Mouse (Mus musculus) CH12.LX (cell line): ENCODE data around the gene Gkap1.

Source experiments
- CTCF ChIP-seq, 2 experiments: IDR thresholded peaks in 1 of 2; conservative IDR thresholded peaks in 1 of 2; 2 replicates each; pipeline ENCODE4 v1.5.1; 2011 to 2012; ENCODE audit warnings: low read depth in 2 of 2, low read length in 2 of 2, improper control_type of control experiment in 1 of 2, inconsistent platforms in 1 of 2, mild to moderate bottlenecking in 1 of 2, moderate library complexity in 1 of 2
- EP300 ChIP-seq: IDR thresholded peaks from 2 replicates; pipeline ENCODE4 v1.6.1; 2011; ENCODE audit warnings: low read length, improper control_type of control experiment
- HCFC1 ChIP-seq: IDR thresholded peaks from 2 replicates; pipeline ENCODE4 v1.6.1; 2012; ENCODE audit warnings: low read depth, mild to moderate bottlenecking, inconsistent platforms, low read length, improper control_type of control experiment
- JUND ChIP-seq: conservative IDR thresholded peaks from 2 replicates; pipeline ENCODE4 v1.6.1; 2011; ENCODE audit warnings: low read depth, low read length, improper control_type of control experiment
- NELFE ChIP-seq: IDR thresholded peaks from 2 replicates; pipeline ENCODE4 v1.6.1; 2011; ENCODE audit warnings: low read depth, low read length, improper control_type of control experiment
- POLR2A ChIP-seq: IDR thresholded peaks from 2 replicates; pipeline ENCODE4 v1.6.1; 2011; ENCODE audit warnings: low read depth, mild to moderate bottlenecking, improper control_type of control experiment, low read length
- ZKSCAN1 ChIP-seq: IDR thresholded peaks from 2 replicates; pipeline ENCODE4 v1.6.1; 2012; ENCODE audit warnings: low read depth, inconsistent platforms, low read length, improper control_type of control experiment, borderline replicate concordance

GRCm38 (mm10) chr13:58313758-58314157, 38.3 kb upstream of the Gkap1 start:
- TF ChIP-seq HCFC1 (no peak), JUND (no peak), EP300 (no peak), NELFE (no peak), POLR2A (no peak), ZKSCAN1 (no peak), CTCF (conservative IDR thresholded peaks at IDR 0.05 in 1 of 2, IDR thresholded peaks at IDR 0.05 in 1 of 2; ENCODE audit: low read depth in 2 of 2, low read length in 2 of 2) (no peak)
